Mouse (Mus musculus): ENCODE results near the gene Eif4h.
"Not testable (repeated sequence)": the region's sequence is repeated elsewhere in the genome, so short reads cannot be mapped to it uniquely, and the experiment has no call there.

Gene Eif4h

GRCm38 (mm10) chr5:134648976-134649375 lies 9.7 kb upstream of the Eif4h start:
- DNase-seq (ENCODE audit: low read depth) = not testable (repeated sequence)

GRCm38 (mm10) chr5:134647394-134647793 lies 8.1 kb upstream of the Eif4h start:
- DNase-seq (ENCODE audit: low read depth) = no peak

- no peak for DNase-seq (ENCODE audit: low read depth)
Measured at GRCm38 (mm10) chr5:134646461-134646860, 7.2 kb upstream of the Eif4h start.

- no peak for DNase-seq (ENCODE audit: low read depth)
Measured at GRCm38 (mm10) chr5:134644643-134645118, 5.4 kb upstream of the Eif4h start.

- no peak for DNase-seq (ENCODE audit: low read depth)
Measured at GRCm38 (mm10) chr5:134644121-134644520, 4.8 kb upstream of the Eif4h start.

- no peak for DNase-seq (ENCODE audit: low read depth)
Measured at GRCm38 (mm10) chr5:134640371-134640770, 1.1 kb upstream of the Eif4h start.

GRCm38 (mm10) chr5:134638461-134639268 lies 625 bp downstream of the Eif4h start:
- no peak for DNase-seq (ENCODE audit: low read depth)

GRCm38 (mm10) chr5:134637820-134638367 lies 1.4 kb downstream of the Eif4h start:
- no peak for DNase-seq (ENCODE audit: low read depth)

- DNase-seq (ENCODE audit: low read depth) = no peak
Measured at GRCm38 (mm10) chr5:134632841-134633240, 6.4 kb downstream of the Eif4h start.

- no peak for DNase-seq (ENCODE audit: low read depth)
Measured at GRCm38 (mm10) chr5:134630835-134631234, 8.5 kb downstream of the Eif4h start.

GRCm38 (mm10) chr5:134629508-134629907 lies 9.8 kb downstream of the Eif4h start:
- DNase-seq (ENCODE audit: low read depth) = no peak

GRCm38 (mm10) chr5:134622069-134622468 lies 17.2 kb downstream of the Eif4h start:
- no peak for DNase-seq (ENCODE audit: low read depth)

GRCm38 (mm10) chr5:134621099-134621640 lies 18.1 kb downstream of the Eif4h start:
- no peak for DNase-seq (ENCODE audit: low read depth)

GRCm38 (mm10) chr5:134620457-134620856 lies 18.8 kb downstream of the Eif4h start:
- no peak for DNase-seq (ENCODE audit: low read depth)

GRCm38 (mm10) chr5:134617071-134617470 lies 22.2 kb downstream of the Eif4h start:
- DNase-seq (ENCODE audit: low read depth) = peak; percentile 56

GRCm38 (mm10) chr5:134615780-134616179 lies 23.5 kb downstream of the Eif4h start:
- DNase-seq (ENCODE audit: low read depth) = no peak

GRCm38 (mm10) chr5:134615380-134615779 lies 23.9 kb downstream of the Eif4h start:
- no peak for DNase-seq (ENCODE audit: low read depth)

- DNase-seq (ENCODE audit: low read depth) = no peak
Measured at GRCm38 (mm10) chr5:134614802-134615201, 24.5 kb downstream of the Eif4h start, which contains the start of gene Lat2. TSS of gene Lat2 (minus strand) at chr5:134615025.

- DNase-seq (ENCODE audit: low read depth) = no peak
Measured at GRCm38 (mm10) chr5:134614296-134614695, 25.0 kb downstream of the Eif4h start.

- DNase-seq (ENCODE audit: low read depth) = no peak
Measured at GRCm38 (mm10) chr5:134613727-134614126, 25.6 kb downstream of the Eif4h start.

- DNase-seq (ENCODE audit: low read depth) = no peak
Measured at GRCm38 (mm10) chr5:134611810-134612521, 27.3 kb downstream of the Eif4h start.

- no peak for DNase-seq (ENCODE audit: low read depth)
Measured at GRCm38 (mm10) chr5:134609916-134610643, 29.2 kb downstream of the Eif4h start.
